Mouse (Mus musculus): ENCODE data around the gene Ccn2.

DNA sequence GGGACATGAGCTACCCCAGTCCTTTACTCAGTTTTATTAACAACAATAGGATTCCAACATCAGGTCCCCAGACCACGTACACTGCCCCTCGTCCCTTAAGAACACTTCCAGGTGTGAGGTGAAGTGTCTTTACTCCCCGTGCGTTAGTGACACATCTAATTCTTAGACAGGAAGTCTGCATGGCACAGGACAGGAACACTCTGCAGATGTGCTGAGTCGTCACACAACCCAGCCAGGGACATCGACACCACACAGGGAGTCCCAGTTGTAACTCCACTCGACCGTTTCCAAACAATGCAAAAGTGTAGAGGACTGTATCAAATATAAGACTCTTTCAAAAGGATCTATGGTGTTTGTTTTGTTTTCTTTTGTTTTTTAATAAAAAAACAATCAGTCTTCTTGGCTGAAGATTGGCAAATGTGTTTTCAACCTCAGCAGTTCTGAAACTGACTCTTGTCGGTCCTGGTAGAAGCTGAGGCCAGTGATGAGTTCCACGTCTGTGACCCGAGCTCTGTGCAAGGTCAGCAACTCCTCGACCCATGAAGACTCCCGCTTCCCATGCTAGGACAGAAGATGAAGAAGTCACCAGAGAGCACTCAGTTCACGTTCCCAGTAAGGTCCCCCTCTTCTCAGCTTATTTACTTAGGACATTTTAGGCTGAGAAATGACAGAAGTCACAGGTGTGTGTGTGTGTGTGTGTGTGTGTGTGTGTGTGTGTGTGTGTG is 46.3 kb downstream of the Ccn2 start:
- TF ChIP-seq CTCF (IDR thresholded peaks at IDR 0.05; ENCODE audit: low read depth, low read length), result no peak
- no peak for TF ChIP-seq TAL1 (conservative IDR thresholded peaks at IDR 0.05; ENCODE audit: low read depth, low read length)

All from G1E (cell line).